ENCODE assay signal across 4 mouse cellular contexts in genomic region chr4:138169420-138169819, GRCm38 (mm10).
"Had no signal": no experiment of that assay in that cellular context is flagged by ENCODE, and none has a peak within 500 bp of the region (broad histone marks: within the 10 kb centered on the region; RNA-seq: fewer than 3 reads in every experiment).

No protein-coding gene starts in this region.

- H3K4me1 ChIP-seq: neural tube, embryonic 15.5 days; stomach, embryonic 15.5 days had no signal

- H3K9me3 ChIP-seq: neural tube, embryonic 13.5 days; neural tube, embryonic 15.5 days; stomach, embryonic 15.5 days had no signal

- H3K27me3 ChIP-seq: neural tube, embryonic 13.5 days; neural tube, embryonic 15.5 days; stomach, embryonic 15.5 days had no signal

- H3K9ac ChIP-seq: neural tube, embryonic 13.5 days; neural tube, embryonic 15.5 days; stomach, embryonic 15.5 days had no signal

- H3K27ac ChIP-seq: neural tube, embryonic 13.5 days; neural tube, embryonic 15.5 days; stomach, embryonic 15.5 days; stomach, postnatal 0 days had no signal

- H3K4me3 ChIP-seq: neural tube, embryonic 13.5 days; neural tube, embryonic 15.5 days; stomach, embryonic 15.5 days had no signal

- H3K4me2 ChIP-seq: neural tube, embryonic 13.5 days; neural tube, embryonic 15.5 days; stomach, embryonic 15.5 days had no signal
